Mouse (Mus musculus): ENCODE measurements around the gene Pts. TPM values are rescaled to one million over a fixed set of nuclear protein-coding genes. Genes with fewer than 3 reads are reported as not detected.

The Pts gene
- polyA plus RNA-seq, 1 experiment from 2014 or later, result 88.2 TPM

GRCm38 (mm10) chr9:50548936-50549335 lies 20.4 kb upstream of the Pts start:
- no peaks in the 10 kb centered on the region for H3K9me3 ChIP-seq (ENCODE audit: control insufficient read depth)
- no peak for TF ChIP-seq CTCF (IDR thresholded peaks at IDR 0.05; ENCODE audit: low read depth)
- no peak overlapping the region for H3K4me3 ChIP-seq (ENCODE audit: low read depth, low read length)
- 75% methylated on average over 4 of the region's 4 CpGs for WGBS
- H3K4me1 ChIP-seq (replicated peaks; ENCODE audit: control insufficient read depth, insufficient read depth, low read length), result no peaks in the 10 kb centered on the region
- H3K4me2 ChIP-seq (replicated peaks; ENCODE audit: low read depth), result no peak overlapping the region
- no peak overlapping the region for H3K27ac ChIP-seq (ENCODE audit: low read depth, low read length)
- no peak overlapping the region for H3K9ac ChIP-seq (ENCODE audit: low read depth, low read length)
- no peaks in the 10 kb centered on the region for H3K36me3 ChIP-seq (ENCODE audit: control insufficient read depth, insufficient read depth)
- ATAC-seq, result no peak
- no peaks in the 10 kb centered on the region for H3K27me3 ChIP-seq (replicated peaks; ENCODE audit: control insufficient read depth, insufficient read depth, low read length)

- Histone ChIP-seq H3K27me3 (replicated peaks; ENCODE audit: control insufficient read depth, insufficient read depth, low read length) (no peaks in the 10 kb centered on the region), H3K36me3 (ENCODE audit: control insufficient read depth, insufficient read depth) (no peaks in the 10 kb centered on the region), H3K9me3 (ENCODE audit: control insufficient read depth) (no peaks in the 10 kb centered on the region), H3K9ac (ENCODE audit: low read depth, low read length) (no peak overlapping the region), H3K4me1 (replicated peaks; ENCODE audit: control insufficient read depth, insufficient read depth, low read length) (no peaks in the 10 kb centered on the region), H3K4me2 (replicated peaks; ENCODE audit: low read depth) (no peak overlapping the region), H3K4me3 (ENCODE audit: low read depth, low read length) (no peak overlapping the region), H3K27ac (ENCODE audit: low read depth, low read length) (no peak overlapping the region)
- TF ChIP-seq CTCF (IDR thresholded peaks at IDR 0.05; ENCODE audit: low read depth), result no peak
- 41% methylated on average over 5 of the region's 5 CpGs for WGBS
- no peak for ATAC-seq
These were observed 19.4 kb upstream of the Pts start for GRCm38 (mm10) chr9:50547859-50548478.

GRCm38 (mm10) chr9:50542401-50542800 lies 13.9 kb upstream of the Pts start:
- no peak overlapping the region for H3K4me2 ChIP-seq (replicated peaks; ENCODE audit: low read depth)
- no peaks in the 10 kb centered on the region for H3K27me3 ChIP-seq (replicated peaks; ENCODE audit: control insufficient read depth, insufficient read depth, low read length)
- no peak for TF ChIP-seq CTCF (IDR thresholded peaks at IDR 0.05; ENCODE audit: low read depth)
- no peak overlapping the region for H3K27ac ChIP-seq (ENCODE audit: low read depth, low read length)
- no peaks in the 10 kb centered on the region for H3K9me3 ChIP-seq (ENCODE audit: control insufficient read depth)
- H3K9ac ChIP-seq (ENCODE audit: low read depth, low read length), result no peak overlapping the region
- WGBS, result 81% methylated on average over 9 of the region's 9 CpGs
- H3K4me1 ChIP-seq (replicated peaks; ENCODE audit: control insufficient read depth, insufficient read depth, low read length), result no peaks in the 10 kb centered on the region
- H3K4me3 ChIP-seq (ENCODE audit: low read depth, low read length), result no peak overlapping the region
- H3K36me3 ChIP-seq (ENCODE audit: control insufficient read depth, insufficient read depth), result no peaks in the 10 kb centered on the region
- ATAC-seq, result no peak

GRCm38 (mm10) chr9:50540170-50540569 lies 11.6 kb upstream of the Pts start:
- Histone ChIP-seq H3K9me3 (ENCODE audit: control insufficient read depth) (no peaks in the 10 kb centered on the region), H3K9ac (ENCODE audit: low read depth, low read length) (no peak overlapping the region), H3K27ac (ENCODE audit: low read depth, low read length) (no peak overlapping the region), H3K27me3 (replicated peaks; ENCODE audit: control insufficient read depth, insufficient read depth, low read length) (no peaks in the 10 kb centered on the region), H3K36me3 (ENCODE audit: control insufficient read depth, insufficient read depth) (no peaks in the 10 kb centered on the region), H3K4me2 (replicated peaks; ENCODE audit: low read depth) (no peak overlapping the region), H3K4me1 (replicated peaks; ENCODE audit: control insufficient read depth, insufficient read depth, low read length) (no peaks in the 10 kb centered on the region), H3K4me3 (ENCODE audit: low read depth, low read length) (no peak overlapping the region)
- 65% methylated on average over 7 of the region's 7 CpGs for WGBS
- no peak for ATAC-seq
- no peak for TF ChIP-seq CTCF (IDR thresholded peaks at IDR 0.05; ENCODE audit: low read depth)

- 63% methylated on average over 4 of the region's 4 CpGs for WGBS
- H3K4me1 ChIP-seq (replicated peaks; ENCODE audit: control insufficient read depth, insufficient read depth, low read length), result no peaks in the 10 kb centered on the region
- ATAC-seq, result no peak
- H3K4me2 ChIP-seq (replicated peaks; ENCODE audit: low read depth), result no peak overlapping the region
- no peak for TF ChIP-seq CTCF (IDR thresholded peaks at IDR 0.05; ENCODE audit: low read depth)
- no peak overlapping the region for H3K4me3 ChIP-seq (ENCODE audit: low read depth, low read length)
- no peak overlapping the region for H3K27ac ChIP-seq (ENCODE audit: low read depth, low read length)
- no peaks in the 10 kb centered on the region for H3K36me3 ChIP-seq (ENCODE audit: control insufficient read depth, insufficient read depth)
- no peaks in the 10 kb centered on the region for H3K9me3 ChIP-seq (ENCODE audit: control insufficient read depth)
- no peaks in the 10 kb centered on the region for H3K27me3 ChIP-seq (replicated peaks; ENCODE audit: control insufficient read depth, insufficient read depth, low read length)
- no peak overlapping the region for H3K9ac ChIP-seq (ENCODE audit: low read depth, low read length)
These were observed 8.8 kb upstream of the Pts start for GRCm38 (mm10) chr9:50537295-50537694.

- no peaks in the 10 kb centered on the region for H3K4me1 ChIP-seq (replicated peaks; ENCODE audit: control insufficient read depth, insufficient read depth, low read length)
- no peak overlapping the region; the same call in 1 of the 2 replicates for H3K27ac ChIP-seq (ENCODE audit: low read depth, low read length)
- 38% methylated on average over 7 of the region's 7 CpGs for WGBS
- no peaks in the 10 kb centered on the region for H3K9me3 ChIP-seq (ENCODE audit: control insufficient read depth)
- no peak overlapping the region for H3K9ac ChIP-seq (ENCODE audit: low read depth, low read length)
- no peak overlapping the region for H3K4me2 ChIP-seq (replicated peaks; ENCODE audit: low read depth)
- H3K27me3 ChIP-seq (replicated peaks; ENCODE audit: control insufficient read depth, insufficient read depth, low read length), result no peaks in the 10 kb centered on the region
- no peaks in the 10 kb centered on the region for H3K36me3 ChIP-seq (ENCODE audit: control insufficient read depth, insufficient read depth)
- no peak for TF ChIP-seq CTCF (IDR thresholded peaks at IDR 0.05; ENCODE audit: low read depth)
- no peak overlapping the region for H3K4me3 ChIP-seq (ENCODE audit: low read depth, low read length)
- ATAC-seq, result 0 out of 2 replicates have a peak, but pooled peaks have one; percentile 28
These were observed 8.1 kb upstream of the Pts start for GRCm38 (mm10) chr9:50536603-50537135.
